Mouse (Mus musculus) bone marrow, adult 2 months (tissue): Measurements from ENCODE around the gene Dph7. TPM values are rescaled to one million over a fixed set of nuclear protein-coding genes. Genes with fewer than 3 reads are reported as not detected.
"Not testable (repeated sequence)": the region's sequence is repeated elsewhere in the genome, so short reads cannot be mapped to it uniquely, and the experiment has no call there.

Experiments
- H3K27ac ChIP-seq: fragments of 200-500 bp; 2 replicates; pipeline ENCODE4 v1.5.1; 2012; ENCODE audit warnings: low read depth, mild to moderate bottlenecking, control low read depth, inconsistent platforms, low read length; ENCODE audit not compliant: control insufficient read depth, poor library complexity, insufficient read depth
- H3K4me1 ChIP-seq: fragments of 200-500 bp; 2 replicates; pipeline ENCODE4 v1.6.1; 2011; ENCODE audit warnings: low read length; ENCODE audit not compliant: control insufficient read depth, insufficient read depth
- H3K4me3 ChIP-seq: fragments of 200-500 bp; replicated peaks from 2 replicates; pipeline ENCODE3; 2011; ENCODE audit warnings: mild to moderate bottlenecking, low read depth, low read length, control low read depth; ENCODE audit not compliant: control insufficient read depth
- CTCF ChIP-seq: fragments of 200-500 bp; IDR thresholded peaks from 2 replicates; pipeline ENCODE4 v1.5.1; 2011; ENCODE audit warnings: low read length, control low read depth; ENCODE audit not compliant: control insufficient read depth, insufficient read depth
- POLR2A ChIP-seq: fragments of 200-500 bp; IDR thresholded peaks from 2 replicates; pipeline ENCODE4 v1.6.1; 2011; ENCODE audit warnings: low read depth, mild to moderate bottlenecking, control low read depth, low read length, borderline replicate concordance; ENCODE audit not compliant: control insufficient read depth
- WGBS: fragments of 180-500 bp; shearing (Covaris S2); methylation state at CpG from one replicate; pipeline ENCODE4 v1.1.7; 2018; 5-methylcytosine and 5-hydroxymethylcytosine counted together
- polyA plus RNA-seq: library from polyadenylated mRNA; stranded (reverse); fragments of >200 nt; gene quantifications from 2 replicates; pipeline ENCODE4 v1.2.4, GENCODE M21; 2011; ENCODE audit warnings: low replicate concordance; ENCODE audit not compliant: missing spikeins, insufficient read depth, insufficient read length

Dph7 gene
- polyA plus RNA-seq, 1 experiment: 15.3 TPM

GRCm38 (mm10) chr2:24927810-24928479 lies 34.3 kb upstream of the Dph7 start:
- WGBS: 61% methylated on average over 4 of the region's 4 CpGs
- H3K4me1 ChIP-seq: no peaks in the 10 kb centered on the region
- H3K27ac ChIP-seq: no peak overlapping the region; the same call in 1 of the 2 replicates
- H3K4me3 ChIP-seq: no peak overlapping the region
- TF ChIP-seq POLR2A: no peak
- no peak for TF ChIP-seq CTCF

GRCm38 (mm10) chr2:24929119-24929518 lies 33.1 kb upstream of the Dph7 start:
- 79% methylated on average over 2 of the region's 2 CpGs for WGBS
- Histone ChIP-seq H3K27ac (no peak overlapping the region), H3K4me3 (no peak overlapping the region), H3K4me1 (peaks cover 2% of the 10 kb centered on the region; the same call in 1 of the 2 replicates)
- no peak for TF ChIP-seq CTCF
- no peak for TF ChIP-seq POLR2A

- WGBS: 89% methylated on average over 5 of the region's 5 CpGs
- Histone ChIP-seq H3K27ac (no peak overlapping the region), H3K4me1 (peaks cover 2% of the 10 kb centered on the region; the same call in 1 of the 2 replicates), H3K4me3 (no peak overlapping the region)
- TF ChIP-seq POLR2A (no peak), CTCF (no peak)
Observed at GRCm38 (mm10) chr2:24929593-24929992, 32.6 kb upstream of the Dph7 start.

GRCm38 (mm10) chr2:24934441-24934963 lies 27.7 kb upstream of the Dph7 start:
- Histone ChIP-seq H3K27ac (peak overlapping the region; percentile 97), H3K4me3 (peak overlapping the region; percentile 73), H3K4me1 (peaks cover 2% of the 10 kb centered on the region; the same call in 1 of the 2 replicates)
- 0 out of 2 replicates have a peak, but pooled peaks have one; percentile 13 for TF ChIP-seq POLR2A
- TF ChIP-seq CTCF: no peak
- WGBS: 2% methylated on average over 19 of the region's 19 CpGs

GRCm38 (mm10) chr2:24935057-24935796 lies 27.0 kb upstream of the Dph7 start, which contains the start of gene Arrdc1:
Gene Arrdc1 (minus strand): TSS chr2:24935252.
- TF ChIP-seq POLR2A: peak; percentile 80
- TF ChIP-seq CTCF: peak; percentile 55
- peak within 1 kb of the TSS; percentile 73 for H3K4me3 ChIP-seq
- peaks cover 2% of the 10 kb centered on the region; the same call in 1 of the 2 replicates for H3K4me1 ChIP-seq
- peak within 1 kb of the TSS; percentile 97 for H3K27ac ChIP-seq
- WGBS: under 1% methylated on average over 48 of the region's 49 CpGs

GRCm38 (mm10) chr2:24942092-24942491 lies 20.1 kb upstream of the Dph7 start:
- Histone ChIP-seq H3K4me3 (no peak overlapping the region), H3K4me1 (no peaks in the 10 kb centered on the region), H3K27ac (no peak overlapping the region)
- TF ChIP-seq POLR2A (no peak), CTCF (no peak)
- 62% methylated on average over 4 of the region's 4 CpGs for WGBS

- H3K27ac ChIP-seq, H3K4me1 ChIP-seq, H3K4me3 ChIP-seq: not testable (repeated sequence)
- WGBS: 37% methylated on average over 2 of the region's 2 CpGs
Observed at GRCm38 (mm10) chr2:24944304-24944703, 17.9 kb upstream of the Dph7 start.

- Histone ChIP-seq H3K27ac (peak within 1 kb of the TSS; percentile 61; the same call in 1 of the 2 replicates), H3K4me3 (peak within 1 kb of the TSS; percentile 82), H3K4me1 (no peaks in the 10 kb centered on the region; the same call in 1 of the 2 replicates)
- TF ChIP-seq POLR2A (peak; percentile 60; the same call in 1 of the 2 replicates), CTCF (no peak)
- WGBS: under 1% methylated on average over 108 of the region's 108 CpGs
Observed at GRCm38 (mm10) chr2:24949421-24950188, 12.6 kb upstream of the Dph7 start, which contains the start of gene Zmynd19. Gene Zmynd19 (plus strand): TSS chr2:24949792.
